Comparison of ENCODE assay signal across 29 mouse cellular contexts in the genomic region with DNA sequence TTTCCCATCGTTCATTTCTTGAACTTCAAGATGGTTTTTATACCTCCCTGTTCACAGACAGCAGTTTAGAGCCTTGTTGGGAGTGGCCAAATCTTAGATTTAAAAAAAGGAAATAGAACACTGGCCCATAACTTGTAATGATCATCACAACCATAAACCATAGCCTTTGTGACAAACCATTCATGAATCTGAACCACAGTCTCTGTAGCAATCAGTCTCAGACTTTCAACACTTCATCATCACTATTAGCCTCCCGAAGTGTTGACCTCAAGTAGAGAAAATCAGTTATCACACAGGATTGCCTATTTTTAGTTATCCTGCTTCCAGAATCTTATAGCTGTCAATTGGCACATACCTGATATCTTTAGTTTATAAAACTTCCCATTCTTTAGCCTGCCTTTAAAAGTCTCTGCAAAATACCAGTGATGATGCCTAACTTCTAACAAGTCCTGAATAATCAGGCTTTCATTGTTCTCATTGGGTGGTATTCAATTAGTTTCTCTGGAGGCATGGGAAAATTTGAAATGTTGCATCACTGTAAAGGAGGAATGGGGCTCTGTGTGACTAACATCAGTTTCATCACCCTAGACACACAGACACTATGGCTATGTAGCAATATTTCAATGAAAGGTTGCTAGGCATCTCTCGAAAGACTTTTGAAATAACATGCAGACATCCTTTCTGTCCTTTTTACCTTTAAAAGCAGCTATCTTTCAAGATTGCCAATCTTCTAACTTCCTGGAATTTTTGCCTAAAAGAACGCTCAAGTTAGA. TPM values are rescaled to one million over a fixed set of nuclear protein-coding genes. Genes with fewer than 3 reads are reported as not detected.
DNase-seq lines count a peak whose midpoint lies in the region; ATAC-seq and TF ChIP-seq lines count a peak whose summit lies in the region.
"Had no signal": no experiment of that assay in that cellular context is flagged by ENCODE, and none has a peak within 500 bp of the region (broad histone marks: within the 10 kb centered on the region; RNA-seq: fewer than 3 reads in every experiment).

No protein-coding gene starts in this region.

- DNase-seq in 416B (ENCODE audit: low read depth) (peak; percentile 36), NIH3T3 (ENCODE audit: low read depth) (peak; percentile 2)
- no peak for DNase-seq in retina, embryonic 14.5 days (ENCODE audit: low spot score)
- no peak for DNase-seq in hindbrain, embryonic 11.5 days (ENCODE audit: low spot score)
- no peak for DNase-seq in heart, adult 18-20 months
- DNase-seq: adrenal gland, postnatal 10 days; adrenal gland, postnatal 36 days; B cell, adult 2 months; cerebellum, adult 11 months; cerebellum, adult 2 months; cerebellum, adult 9-11 months; cerebellum, postnatal 25 days; gastrocnemius, postnatal 25 days; kidney, adult 18-20 months had no signal

- H3K79me2 ChIP-seq in myocyte (ENCODE audit: control insufficient read depth, insufficient read depth) = no peaks in the 10 kb centered on the region

- no peak overlapping the region for H3K27ac ChIP-seq in hindbrain, embryonic 11.5 days (ENCODE audit: low read depth, low read length)
- H3K27ac ChIP-seq: forebrain, embryonic 10.5 days; hindbrain, embryonic 13.5 days; hindbrain, postnatal 0 days had no signal

- 91% methylated on average over 4 of the region's 4 CpGs for WGBS in hindbrain, embryonic 11.5 days

- H3K4me2 ChIP-seq in myocyte (ENCODE audit: low read depth) = no peak overlapping the region
- H3K4me2 ChIP-seq in hindbrain, embryonic 11.5 days (replicated peaks; ENCODE audit: low read depth, low read length) = no peak overlapping the region
- H3K4me2 ChIP-seq: heart, embryonic 11.5 days; hindbrain, embryonic 13.5 days had no signal

- ATAC-seq in megakaryocyte, adult 5-6 weeks (ENCODE audit: poor library complexity, severe bottlenecking) = peak; percentile 85
- no peak for ATAC-seq in hindbrain, embryonic 11.5 days (ENCODE audit: low FRiP score)
- ATAC-seq: forebrain, embryonic 14.5 days; hindbrain, postnatal 0 days; inflammation-experienced regulatory T-cells, adult 6 months; intestine, embryonic 16.5 days had no signal

- H3K36me3 ChIP-seq in myocyte (ENCODE audit: control insufficient read depth, insufficient read depth) = no peaks in the 10 kb centered on the region
- no peaks in the 10 kb centered on the region for H3K36me3 ChIP-seq in hindbrain, embryonic 11.5 days (ENCODE audit: control insufficient read depth, insufficient read depth, low read length)
- H3K36me3 ChIP-seq: forebrain, embryonic 10.5 days; G1E; hindbrain, embryonic 13.5 days had no signal

- H3K4me1 ChIP-seq in hindbrain, embryonic 11.5 days (replicated peaks; ENCODE audit: control insufficient read depth, insufficient read depth, low read length) = no peaks in the 10 kb centered on the region
- H3K4me1 ChIP-seq: forebrain, embryonic 10.5 days; hindbrain, embryonic 13.5 days had no signal

- no peak overlapping the region for H3K4me3 ChIP-seq in myocyte
- no peak overlapping the region for H3K4me3 ChIP-seq in hindbrain, embryonic 11.5 days (ENCODE audit: low read depth, low read length)
- H3K4me3 ChIP-seq: forebrain, embryonic 10.5 days; hindbrain, embryonic 13.5 days had no signal

- H3K27me3 ChIP-seq in myocyte (ENCODE audit: control insufficient read depth, insufficient read depth, insufficient read length) = no peaks in the 10 kb centered on the region
- H3K27me3 ChIP-seq in hindbrain, embryonic 11.5 days (ENCODE audit: control insufficient read depth, insufficient read depth, low read length) = no peaks in the 10 kb centered on the region
- H3K27me3 ChIP-seq: CH12.LX; hindbrain, embryonic 13.5 days had no signal

- no peaks in the 10 kb centered on the region for H3K9me3 ChIP-seq in hindbrain, embryonic 11.5 days (ENCODE audit: control insufficient read depth, low read length)
- H3K9me3 ChIP-seq: forebrain, embryonic 10.5 days; G1E; hindbrain, embryonic 13.5 days had no signal

- no peak for TF ChIP-seq POLR2A in myocyte (IDR thresholded peaks at IDR 0.05; ENCODE audit: insufficient read length, low read depth)

- H3K9ac ChIP-seq in hindbrain, embryonic 11.5 days (ENCODE audit: low read depth, low read length) = no peak overlapping the region
- H3K9ac ChIP-seq: hindbrain, embryonic 13.5 days had no signal

- no peak overlapping the region for H3ac ChIP-seq in myocyte (ENCODE audit: control insufficient read depth, insufficient read length)

TF ChIP-seq in myocyte, 11 proteins besides CTCF, POLR2A, EP300 and RAD21:
- TF ChIP-seq CEBPB (IDR thresholded peaks at IDR 0.05; ENCODE audit: insufficient read depth, poor library complexity, severe bottlenecking) = peak; percentile 42; the same call in 1 of the 2 replicates
- TF ChIP-seq SRF (IDR thresholded peaks at IDR 0.05; ENCODE audit: control insufficient read depth, insufficient read length, low read depth) = no peak

RNA-seq across cellular contexts. Expression of a gene that starts 11.7 kb away (rescaled TPM):
- 7.1 and 10.7 TPM in 2 replicates for total RNA-seq in megakaryocyte, adult 5-6 weeks (2015)
- total RNA-seq in megakaryocyte, adult 5-6 weeks (2017) = 9.1 and 14.9 TPM in 2 replicates
- polyA plus RNA-seq in myocyte (2012; fragmentation: generic; extraction: Trizol) = not detected
- polyA plus RNA-seq in hindbrain, embryonic 11.5 days (2014; fragmentation: Nextera tagmentation; extraction: Ambion mirVana) = 0.07 TPM in 1 of 2 replicates, not detected in the other
- total RNA-seq in heart, adult 18-20 months (2021) = under 1 TPM; 0.10 to 0.13 TPM
- total RNA-seq: gastrocnemius, adult 8-10 months; gastrocnemius, postnatal 25 days; hindbrain, postnatal 0 days had no signal
- polyA plus RNA-seq: cerebellum, adult 2 months; cortical plate, adult 2 months; embryonic facial prominence, embryonic 11.5 days; G1E; heart, embryonic 14.5 days had no signal

Comparison
In these comparisons a context has a peak if more than half of its experiments do, and no peak if none do; other contexts are left out.
1. DNase-seq: peak in 416B (single experiment) and NIH3T3 (single experiment); none in retina, embryonic 14.5 days (single experiment), hindbrain, embryonic 11.5 days (single experiment) and heart, adult 18-20 months (0 of 2).
2. RNA of a gene that starts 11.7 kb away (total RNA-seq): 7.1 to 14.9 TPM in megakaryocyte, adult 5-6 weeks; 0.10 to 0.13 TPM in heart, adult 18-20 months; every median in the first group is over 4 times any median in the second.